Mouse (Mus musculus) testis, adult 2 months (tissue): Measurements from ENCODE around the gene Cog1.

Experiments used
- CTCF ChIP-seq: fragments of 200-500 bp; IDR thresholded peaks from 2 replicates; pipeline ENCODE4 v1.5.1; 2012; ENCODE audit warnings: low read depth, mild to moderate bottlenecking, inconsistent platforms, low read length, moderate library complexity; ENCODE audit not compliant: control insufficient read depth, insufficient read depth, insufficient replicate concordance
- POLR2A ChIP-seq: fragments of 200-500 bp; IDR thresholded peaks from 2 replicates; pipeline ENCODE4 v1.6.1; 2012; ENCODE audit warnings: low read depth, mild to moderate bottlenecking, inconsistent platforms, low read length, moderate library complexity; ENCODE audit not compliant: control insufficient read depth

GRCm38 (mm10) chr11:113660940-113661339, 12.0 kb downstream of the Cog1 start:
- TF ChIP-seq CTCF, result no peak
- no peak for TF ChIP-seq POLR2A
